Mouse (Mus musculus): Measurements from ENCODE around the gene Acr. TPM values are rescaled to one million over a fixed set of nuclear protein-coding genes. Genes with fewer than 3 reads are reported as not detected.

Gene Acr
- polyA plus RNA-seq, 1 experiment from 2014 or later, result 2.6 TPM

DNA sequence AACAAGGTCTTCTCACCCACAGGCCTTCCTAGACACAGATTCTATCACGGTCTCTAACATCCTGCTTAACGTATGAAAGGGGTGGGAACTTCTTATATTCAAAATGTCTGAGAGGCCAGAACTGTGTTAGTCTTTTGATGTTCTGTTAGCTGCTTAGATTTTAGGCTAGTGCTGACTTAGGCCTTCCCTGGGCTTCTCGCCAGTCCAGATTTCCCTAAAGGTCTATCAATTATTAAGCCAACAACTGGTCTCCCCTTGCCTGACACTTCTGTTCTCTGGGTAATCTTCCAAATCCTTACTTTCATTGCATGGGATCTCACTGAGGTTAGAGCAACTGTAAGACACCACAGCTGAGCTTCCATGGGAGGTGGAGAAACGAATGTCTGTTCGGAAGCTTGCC lies 21.0 kb downstream of the Acr start:
- Histone ChIP-seq H3K36me3 (ENCODE audit: control insufficient read depth, insufficient read depth, low read length) (peaks cover 5% of the 10 kb centered on the region; the same call in 1 of the 2 replicates), H3K9ac (replicated peaks; ENCODE audit: low read depth, low read length) (no peak overlapping the region), H3K4me3 (ENCODE audit: low read depth, low read length) (no peak overlapping the region), H3K27me3 (ENCODE audit: control insufficient read depth, insufficient read depth, low read length) (no peaks in the 10 kb centered on the region), H3K4me2 (ENCODE audit: low read depth, low read length) (no peak overlapping the region), H3K4me1 (ENCODE audit: control insufficient read depth, insufficient read depth, low read length) (peaks cover 18% of the 10 kb centered on the region; the same call in 1 of the 2 replicates), H3K9me3 (ENCODE audit: control insufficient read depth, low read length) (no peaks in the 10 kb centered on the region), H3K27ac (ENCODE audit: low read depth, low read length) (no peak overlapping the region)
- ATAC-seq (ENCODE audit: low read depth), result no peak
- 85% methylated on average over 5 of the region's 5 CpGs for WGBS

DNA sequence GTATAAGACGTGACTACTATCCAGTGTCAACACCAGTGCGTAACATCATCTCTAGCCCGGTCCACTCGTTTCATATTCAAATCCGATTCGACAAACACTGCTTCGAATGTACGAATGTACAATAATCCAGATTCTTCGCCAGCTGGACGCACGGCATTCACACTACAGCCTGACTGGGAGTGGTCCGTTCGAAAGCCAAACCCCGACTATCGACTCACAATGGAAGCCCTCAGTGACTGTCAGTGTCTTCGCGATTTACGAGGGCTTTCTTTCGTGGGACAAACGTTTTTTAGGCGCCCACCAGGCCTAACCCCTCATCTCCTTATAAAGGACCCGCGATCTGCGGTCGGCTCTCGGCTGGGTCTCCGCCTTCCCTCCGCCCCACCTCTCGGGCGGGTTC lies 23.2 kb downstream of the Acr start:
- peak overlapping the region; percentile 68 for H3K9ac ChIP-seq (replicated peaks; ENCODE audit: low read depth, low read length)
- no peak; the same call in 1 of the 2 replicates for ATAC-seq (ENCODE audit: low read depth)

DNA sequence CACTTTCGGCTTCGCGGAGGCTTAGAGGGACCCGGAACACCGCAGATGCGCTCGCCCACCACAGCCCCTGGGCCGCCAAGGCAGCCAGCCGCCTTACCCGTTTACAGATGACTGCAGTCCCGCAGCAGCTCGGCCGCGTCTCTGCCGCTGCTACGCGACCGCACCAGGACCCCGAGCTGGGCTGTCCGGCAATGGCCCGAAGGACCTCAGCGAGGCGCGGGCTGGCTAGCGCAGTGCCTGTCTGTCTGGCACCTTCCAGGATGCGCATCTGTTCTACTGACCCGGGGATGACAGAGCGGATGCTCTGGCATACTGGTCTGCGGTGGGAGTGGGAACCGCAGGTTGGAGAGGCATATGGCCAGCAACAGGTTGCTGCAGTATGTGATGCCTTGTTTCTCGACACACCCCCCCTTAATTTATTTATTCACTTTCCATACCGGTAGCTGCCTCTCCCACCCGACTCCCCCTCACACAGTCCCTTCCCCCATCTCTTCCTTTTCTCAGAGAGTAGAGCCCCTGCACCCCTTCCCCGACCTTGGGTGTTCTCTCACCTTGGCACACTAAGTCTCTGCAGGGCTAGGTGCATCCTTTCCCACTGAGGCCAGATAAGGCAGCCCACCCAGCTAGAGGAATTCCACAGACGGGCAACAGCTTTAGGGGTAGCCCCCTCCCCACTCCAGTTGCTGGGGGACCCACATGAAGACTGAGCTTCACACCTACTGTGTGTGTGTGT lies 23.8 kb downstream of the Acr start, which contains the start of gene Rabl2:
Gene Rabl2, minus strand, starts transcription at position 201 of the 733 bp plus-strand sequence.
- no peaks in the 10 kb centered on the region for H3K27me3 ChIP-seq (ENCODE audit: control insufficient read depth, insufficient read depth, low read length)
- H3K4me3 ChIP-seq (ENCODE audit: low read depth, low read length), result peak within 1 kb of the TSS; percentile 72
- peak; percentile 97 for ATAC-seq (ENCODE audit: low read depth)
- peaks cover 5% of the 10 kb centered on the region; the same call in 1 of the 2 replicates for H3K36me3 ChIP-seq (ENCODE audit: control insufficient read depth, insufficient read depth, low read length)
- peak within 1 kb of the TSS; percentile 66 for H3K4me2 ChIP-seq (ENCODE audit: low read depth, low read length)
- peak within 1 kb of the TSS; percentile 68 for H3K9ac ChIP-seq (replicated peaks; ENCODE audit: low read depth, low read length)
- peak within 1 kb of the TSS; percentile 83 for H3K27ac ChIP-seq (ENCODE audit: low read depth, low read length)
- under 1% methylated on average over 35 of the region's 35 CpGs for WGBS
- no peaks in the 10 kb centered on the region for H3K9me3 ChIP-seq (ENCODE audit: control insufficient read depth, low read length)
- peaks cover 18% of the 10 kb centered on the region; the same call in 1 of the 2 replicates for H3K4me1 ChIP-seq (ENCODE audit: control insufficient read depth, insufficient read depth, low read length)

More for the DNA sequence above, 23.2 kb downstream of the Acr start:
- H3K4me3 ChIP-seq (ENCODE audit: low read depth, low read length), result peak overlapping the region; percentile 72
- WGBS, result 1% methylated on average over 30 of the region's 30 CpGs
- H3K27me3 ChIP-seq (ENCODE audit: control insufficient read depth, insufficient read depth, low read length), result no peaks in the 10 kb centered on the region
- peak overlapping the region; percentile 66 for H3K4me2 ChIP-seq (ENCODE audit: low read depth, low read length)
- peaks cover 18% of the 10 kb centered on the region; the same call in 1 of the 2 replicates for H3K4me1 ChIP-seq (ENCODE audit: control insufficient read depth, insufficient read depth, low read length)
- H3K36me3 ChIP-seq (ENCODE audit: control insufficient read depth, insufficient read depth, low read length), result peaks cover 5% of the 10 kb centered on the region; the same call in 1 of the 2 replicates
- peak overlapping the region; percentile 83 for H3K27ac ChIP-seq (ENCODE audit: low read depth, low read length)
- H3K9me3 ChIP-seq (ENCODE audit: control insufficient read depth, low read length), result no peaks in the 10 kb centered on the region

DNA sequence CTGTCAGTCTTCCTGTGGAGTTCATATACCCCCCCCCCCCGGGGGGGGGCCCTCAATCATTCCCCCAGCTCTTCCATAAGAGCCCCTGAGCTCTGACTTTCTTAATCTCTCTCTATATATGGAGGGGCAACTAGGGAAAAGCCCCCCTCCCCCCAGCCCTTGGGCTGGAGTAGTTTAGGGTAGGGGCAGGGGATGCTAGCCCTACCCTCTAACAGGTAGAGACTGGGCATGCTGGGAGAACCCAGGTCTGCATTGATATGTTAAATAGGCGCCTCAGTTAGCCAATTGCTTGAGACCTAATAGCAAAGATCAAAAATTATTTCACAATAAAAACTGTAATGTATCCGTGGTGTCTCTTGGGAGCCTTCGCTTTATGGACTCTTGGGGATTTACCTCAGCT lies 24.4 kb downstream of the Acr start:
- H3K4me1 ChIP-seq (ENCODE audit: control insufficient read depth, insufficient read depth, low read length), result peaks cover 18% of the 10 kb centered on the region; the same call in 1 of the 2 replicates
- H3K9ac ChIP-seq (replicated peaks; ENCODE audit: low read depth, low read length), result no peak overlapping the region
- H3K36me3 ChIP-seq (ENCODE audit: control insufficient read depth, insufficient read depth, low read length), result peaks cover 5% of the 10 kb centered on the region; the same call in 1 of the 2 replicates
- ATAC-seq (ENCODE audit: low read depth), result peak; percentile 18; the same call in 1 of the 2 replicates
- 44% methylated on average over 4 of the region's 4 CpGs for WGBS
- H3K9me3 ChIP-seq (ENCODE audit: control insufficient read depth, low read length), result no peaks in the 10 kb centered on the region
- no peaks in the 10 kb centered on the region for H3K27me3 ChIP-seq (ENCODE audit: control insufficient read depth, insufficient read depth, low read length)
- peak overlapping the region; percentile 72; the same call in 1 of the 2 replicates for H3K4me3 ChIP-seq (ENCODE audit: low read depth, low read length)
- peak overlapping the region; percentile 66 for H3K4me2 ChIP-seq (ENCODE audit: low read depth, low read length)
- no peak overlapping the region; the same call in 1 of the 2 replicates for H3K27ac ChIP-seq (ENCODE audit: low read depth, low read length)

DNA sequence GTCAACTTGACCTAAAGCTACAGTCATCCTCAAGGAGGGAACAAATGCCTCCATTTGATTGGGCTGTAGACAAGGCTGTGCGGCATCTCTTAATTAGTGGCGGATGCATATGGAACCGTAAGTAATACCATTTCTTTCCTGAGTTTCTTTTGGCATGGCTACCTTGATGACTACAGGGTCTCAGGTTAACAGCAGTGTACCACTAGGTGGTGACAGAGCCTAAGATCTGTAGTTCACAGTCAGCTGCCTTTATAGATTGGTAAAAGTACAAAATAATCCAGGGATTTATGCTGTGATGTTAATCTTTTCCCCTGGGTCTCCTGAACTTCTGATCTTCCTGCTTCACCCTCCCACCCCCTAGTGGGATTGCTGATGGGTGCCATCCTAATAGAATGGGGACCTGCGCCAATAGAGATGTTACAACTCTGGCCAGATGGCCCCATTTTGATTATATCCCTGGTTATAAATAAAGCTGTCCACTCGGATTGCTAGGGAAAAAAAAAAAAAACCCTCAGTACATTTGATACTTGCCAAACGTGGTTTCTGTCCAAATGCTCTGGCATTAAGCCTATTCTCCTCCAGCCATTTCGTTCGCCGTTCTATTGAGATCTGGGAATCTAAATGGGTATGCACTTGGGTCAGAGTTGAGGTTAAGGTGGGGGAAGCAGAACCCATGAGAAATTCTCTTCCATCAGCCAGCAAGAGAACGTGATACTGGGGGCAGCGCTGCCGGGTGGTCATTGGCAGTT lies 37.9 kb downstream of the Acr start:
- no peak for ATAC-seq (ENCODE audit: low read depth)

DNA sequence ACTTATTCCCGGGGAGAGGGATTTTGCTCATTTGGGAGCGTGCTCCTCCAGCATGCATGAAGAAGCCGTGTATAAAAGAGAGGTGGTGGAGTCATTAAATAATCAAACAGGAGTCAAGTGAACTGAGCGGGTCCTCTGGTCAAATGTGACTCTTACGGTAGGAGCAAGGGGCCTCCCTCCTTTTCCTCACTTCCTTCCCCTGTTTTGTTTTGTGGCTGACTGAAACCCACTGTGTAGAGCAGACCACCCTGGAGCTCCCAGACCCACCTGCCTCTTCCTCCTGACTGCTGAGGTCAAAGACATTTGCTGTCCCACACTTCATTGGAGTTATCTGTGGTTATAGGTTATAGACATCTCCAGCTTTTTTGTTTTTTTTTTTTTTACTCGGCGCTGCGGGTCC lies 39.4 kb downstream of the Acr start:
- Histone ChIP-seq H3K9me3 (ENCODE audit: control insufficient read depth, low read length) (no peaks in the 10 kb centered on the region), H3K36me3 (ENCODE audit: control insufficient read depth, insufficient read depth, low read length) (no peaks in the 10 kb centered on the region), H3K9ac (replicated peaks; ENCODE audit: low read depth, low read length) (no peak overlapping the region), H3K27me3 (ENCODE audit: control insufficient read depth, insufficient read depth, low read length) (no peaks in the 10 kb centered on the region), H3K4me2 (ENCODE audit: low read depth, low read length) (no peak overlapping the region), H3K4me3 (ENCODE audit: low read depth, low read length) (no peak overlapping the region), H3K4me1 (ENCODE audit: control insufficient read depth, insufficient read depth, low read length) (no peaks in the 10 kb centered on the region), H3K27ac (ENCODE audit: low read depth, low read length) (no peak overlapping the region)
- WGBS, result 88% methylated on average over 8 of the region's 8 CpGs
- no peak for ATAC-seq (ENCODE audit: low read depth)

More for the DNA sequence above, 37.9 kb downstream of the Acr start:
- Histone ChIP-seq H3K4me2 (ENCODE audit: low read depth, low read length) (no peak overlapping the region), H3K4me1 (ENCODE audit: control insufficient read depth, insufficient read depth, low read length) (no peaks in the 10 kb centered on the region), H3K27me3 (ENCODE audit: control insufficient read depth, insufficient read depth, low read length) (no peaks in the 10 kb centered on the region), H3K9me3 (ENCODE audit: control insufficient read depth, low read length) (no peaks in the 10 kb centered on the region), H3K27ac (ENCODE audit: low read depth, low read length) (no peak overlapping the region), H3K4me3 (ENCODE audit: low read depth, low read length) (no peak overlapping the region), H3K9ac (replicated peaks; ENCODE audit: low read depth, low read length) (no peak overlapping the region), H3K36me3 (ENCODE audit: control insufficient read depth, insufficient read depth, low read length) (no peaks in the 10 kb centered on the region)
- WGBS, result 74% methylated on average over 12 of the region's 12 CpGs

DNA sequence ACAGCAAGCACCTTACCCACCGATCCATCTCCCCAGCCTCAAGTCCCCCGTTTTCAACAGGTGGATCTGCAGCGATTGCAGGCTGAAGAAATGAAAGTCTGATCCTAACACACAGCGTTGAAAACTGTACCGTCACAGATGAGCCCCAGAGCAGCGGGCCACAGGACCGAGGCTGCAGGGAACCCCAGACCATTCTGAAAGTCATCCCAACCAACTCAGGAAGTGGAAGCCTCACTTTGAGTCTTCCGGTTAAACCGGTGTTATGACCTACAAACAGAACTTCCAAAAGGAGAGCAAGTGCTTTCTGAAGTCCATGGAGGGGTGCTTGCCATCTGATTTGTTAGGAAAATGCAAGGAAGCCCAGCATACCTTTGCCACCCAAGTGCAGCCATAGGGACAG lies 39.8 kb downstream of the Acr start:
- H3K9me3 ChIP-seq (ENCODE audit: control insufficient read depth, low read length), result no peaks in the 10 kb centered on the region
- no peaks in the 10 kb centered on the region for H3K36me3 ChIP-seq (ENCODE audit: control insufficient read depth, insufficient read depth, low read length)
- no peak overlapping the region for H3K4me2 ChIP-seq (ENCODE audit: low read depth, low read length)
- H3K4me1 ChIP-seq (ENCODE audit: control insufficient read depth, insufficient read depth, low read length), result no peaks in the 10 kb centered on the region
- no peak overlapping the region for H3K27ac ChIP-seq (ENCODE audit: low read depth, low read length)
- no peaks in the 10 kb centered on the region for H3K27me3 ChIP-seq (ENCODE audit: control insufficient read depth, insufficient read depth, low read length)
- ATAC-seq (ENCODE audit: low read depth), result no peak
- WGBS, result 84% methylated on average over 9 of the region's 9 CpGs
- no peak overlapping the region for H3K4me3 ChIP-seq (ENCODE audit: low read depth, low read length)
- no peak overlapping the region for H3K9ac ChIP-seq (replicated peaks; ENCODE audit: low read depth, low read length)

DNA sequence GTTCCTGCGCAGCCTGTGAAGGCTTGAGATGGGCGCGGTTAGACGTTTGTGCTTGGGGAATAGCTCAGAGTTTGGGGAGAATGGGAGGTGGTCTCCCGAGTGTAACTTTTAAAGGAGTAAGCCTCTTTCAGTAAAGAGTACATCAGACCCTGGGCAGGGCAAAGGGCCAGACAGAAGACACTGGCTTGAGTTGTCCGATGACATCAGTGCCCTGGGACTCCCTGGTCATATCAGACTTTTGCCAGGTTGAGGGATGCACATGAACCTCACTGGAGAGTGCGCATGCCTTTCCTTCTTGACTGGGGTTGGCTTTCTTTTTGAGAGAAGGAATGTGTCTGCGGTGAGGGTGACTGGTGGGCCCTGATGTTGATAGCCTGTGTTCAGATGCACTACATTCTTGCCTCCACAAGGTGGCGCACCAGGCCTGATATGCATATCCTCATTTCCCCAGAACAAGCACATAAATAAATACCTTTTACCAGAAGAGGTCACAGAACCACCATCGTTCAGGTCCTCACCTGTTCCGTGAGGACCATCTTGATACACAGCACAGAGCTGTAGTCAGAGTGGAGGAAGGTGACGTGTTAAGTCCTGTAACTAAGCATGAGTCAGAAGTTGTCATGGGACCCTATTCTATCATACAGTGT lies 54.3 kb downstream of the Acr start:
- peak; percentile 61 for ATAC-seq (ENCODE audit: low read depth)
- H3K4me3 ChIP-seq (ENCODE audit: low read depth, low read length), result no peak overlapping the region

More for the DNA sequence above, 54.3 kb downstream of the Acr start:
- Histone ChIP-seq H3K9ac (replicated peaks; ENCODE audit: low read depth, low read length) (no peak overlapping the region), H3K4me1 (ENCODE audit: control insufficient read depth, insufficient read depth, low read length) (no peaks in the 10 kb centered on the region), H3K27ac (ENCODE audit: low read depth, low read length) (no peak overlapping the region), H3K9me3 (ENCODE audit: control insufficient read depth, low read length) (no peaks in the 10 kb centered on the region), H3K36me3 (ENCODE audit: control insufficient read depth, insufficient read depth, low read length) (no peaks in the 10 kb centered on the region), H3K4me2 (ENCODE audit: low read depth, low read length) (no peak overlapping the region), H3K27me3 (ENCODE audit: control insufficient read depth, insufficient read depth, low read length) (no peaks in the 10 kb centered on the region)
- 79% methylated on average over 12 of the region's 12 CpGs for WGBS
